Mouse (Mus musculus) adrenal gland, postnatal 36 days (tissue): ENCODE measurements around the gene Pycr1. TPM values are rescaled to one million over a fixed set of nuclear protein-coding genes. Genes with fewer than 3 reads are reported as not detected.
A peak's percentile ranks its signal among the peaks of the same experiment; 100 is the strongest.

ENCODE experiments used
- DNase-seq, 2 experiments: peaks; one replicate each; pipeline ENCODE4 v3.0.0; 2021; ENCODE audit warnings: mixed read lengths in 1 of 2
- total RNA-seq, 2 experiments: library from RNA; stranded (reverse); gene quantifications; 2 replicates each; pipeline ENCODE4 v1.2.3; 2021

The Pycr1 gene
- total RNA-seq, 2 experiments from 2014 or later, result 1.1 to 1.5 TPM

DNA sequence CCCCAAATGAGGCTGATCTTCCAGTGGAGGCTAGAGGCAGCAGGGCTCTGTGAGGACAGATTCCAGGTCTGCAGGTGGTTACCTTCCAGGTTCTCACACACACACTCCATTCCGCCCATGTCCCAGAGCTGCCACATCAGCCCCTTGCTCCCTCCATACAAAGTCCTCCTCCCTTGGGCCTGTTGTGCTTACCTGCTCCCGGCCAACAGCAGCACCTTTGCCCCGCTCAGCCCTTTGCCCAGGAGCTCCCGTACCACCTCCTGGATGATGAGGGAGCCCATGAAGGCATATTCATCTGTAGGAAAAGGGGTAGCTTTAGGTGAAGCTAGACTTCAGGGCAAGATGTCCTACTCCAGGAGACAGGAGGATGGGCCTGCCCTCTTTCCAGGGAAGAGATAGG is 13.7 kb upstream of the Pycr1 start:
- DNase-seq, result no peak

DNA sequence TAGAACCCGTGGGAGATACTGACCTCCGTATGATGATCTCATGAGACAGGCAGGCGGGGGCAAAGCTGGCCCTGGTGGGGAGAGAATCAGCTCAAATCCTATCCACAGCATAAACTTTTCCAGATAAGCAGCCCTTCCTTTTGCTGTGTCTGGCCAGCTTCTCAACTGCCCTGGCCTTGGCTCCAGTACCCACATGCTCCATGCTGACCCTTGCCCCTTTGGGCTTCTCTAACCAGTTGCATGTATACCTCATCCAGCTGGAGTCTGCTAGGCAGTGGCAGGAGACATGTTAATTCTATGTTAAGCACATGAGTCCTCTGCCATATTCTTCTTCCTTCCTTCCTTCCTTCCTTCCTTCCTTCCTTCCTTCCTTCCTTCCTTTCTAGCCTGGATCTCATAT is 11.2 kb upstream of the Pycr1 start:
- no peak for DNase-seq

- DNase-seq, result no peak
Observed at GRCm38 (mm10) chr11:120651872-120652271, 8.3 kb upstream of the Pycr1 start.

- DNase-seq, result peak in 1 of 2 experiments; percentile 38
Observed at GRCm38 (mm10) chr11:120648001-120648476, 4.5 kb upstream of the Pycr1 start, which contains the start of gene Myadml2. Gene Myadml2, minus strand, starts transcription at chr11:120648158.

- no peak for DNase-seq
Observed at GRCm38 (mm10) chr11:120647047-120647830, 3.7 kb upstream of the Pycr1 start.

GRCm38 (mm10) chr11:120642939-120643600 is 499 bp downstream of the Pycr1 start:
- DNase-seq, result peak in 1 of 2 experiments; percentile 29

DNA sequence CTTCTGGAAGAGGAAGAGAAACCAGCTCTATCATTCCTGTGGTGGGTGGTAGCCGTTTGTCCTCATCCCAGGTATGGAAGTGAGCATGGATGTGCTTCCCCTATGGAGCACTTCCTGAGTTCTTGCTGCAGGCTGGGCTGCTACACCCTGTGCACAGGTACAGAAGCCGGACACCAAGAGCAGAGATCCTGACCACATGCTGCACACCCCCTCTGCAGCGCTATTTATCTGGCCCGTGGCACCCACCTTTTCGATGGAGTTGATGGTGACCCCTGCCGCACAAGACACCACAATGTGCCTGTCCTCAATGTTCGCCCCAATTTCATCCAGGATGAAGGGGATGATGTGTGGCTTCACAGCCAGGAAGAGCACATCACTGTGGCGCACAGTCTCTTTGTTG is 1.7 kb downstream of the Pycr1 start:
- DNase-seq, result no peak

DNA sequence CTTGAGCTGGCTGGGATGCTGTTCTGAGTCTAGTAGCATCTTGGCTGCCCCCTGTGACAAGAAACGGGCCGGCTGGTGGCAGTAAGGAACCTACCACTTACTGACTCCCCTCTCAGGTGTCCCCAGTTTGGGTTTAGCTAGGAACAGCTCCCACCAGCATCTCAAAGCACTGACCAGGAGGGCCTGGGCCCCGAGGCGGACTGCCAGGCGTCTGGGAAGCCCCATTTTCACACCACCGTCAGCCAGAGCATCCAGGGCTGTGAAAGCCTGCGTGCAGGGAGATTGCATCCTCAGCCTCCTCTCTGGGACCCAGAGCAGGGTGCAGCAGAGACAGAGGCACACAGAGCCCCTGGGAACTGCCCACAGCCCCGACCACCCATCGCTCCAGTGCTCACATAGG is 2.3 kb downstream of the Pycr1 start:
- no peak for DNase-seq

DNA sequence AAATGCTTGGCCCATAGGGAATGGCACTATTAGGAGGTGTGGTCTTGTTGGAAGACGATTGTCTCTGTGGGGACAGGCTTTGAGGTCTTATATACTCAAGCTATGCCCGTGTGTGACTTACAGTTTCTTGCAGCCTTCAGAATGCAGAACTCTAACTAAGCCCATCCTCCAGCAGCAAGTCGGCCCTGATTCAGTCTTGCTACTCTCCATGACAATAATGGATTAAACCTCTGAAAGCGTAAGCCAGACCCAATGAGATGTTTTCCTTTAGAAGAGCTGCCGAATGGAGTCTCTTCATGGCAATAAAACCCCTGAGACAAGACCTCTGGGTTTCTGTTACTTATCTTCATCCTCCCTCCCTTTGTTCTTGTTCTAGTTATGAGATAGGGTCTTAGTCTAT is 8.8 kb downstream of the Pycr1 start:
- no peak for DNase-seq

DNA sequence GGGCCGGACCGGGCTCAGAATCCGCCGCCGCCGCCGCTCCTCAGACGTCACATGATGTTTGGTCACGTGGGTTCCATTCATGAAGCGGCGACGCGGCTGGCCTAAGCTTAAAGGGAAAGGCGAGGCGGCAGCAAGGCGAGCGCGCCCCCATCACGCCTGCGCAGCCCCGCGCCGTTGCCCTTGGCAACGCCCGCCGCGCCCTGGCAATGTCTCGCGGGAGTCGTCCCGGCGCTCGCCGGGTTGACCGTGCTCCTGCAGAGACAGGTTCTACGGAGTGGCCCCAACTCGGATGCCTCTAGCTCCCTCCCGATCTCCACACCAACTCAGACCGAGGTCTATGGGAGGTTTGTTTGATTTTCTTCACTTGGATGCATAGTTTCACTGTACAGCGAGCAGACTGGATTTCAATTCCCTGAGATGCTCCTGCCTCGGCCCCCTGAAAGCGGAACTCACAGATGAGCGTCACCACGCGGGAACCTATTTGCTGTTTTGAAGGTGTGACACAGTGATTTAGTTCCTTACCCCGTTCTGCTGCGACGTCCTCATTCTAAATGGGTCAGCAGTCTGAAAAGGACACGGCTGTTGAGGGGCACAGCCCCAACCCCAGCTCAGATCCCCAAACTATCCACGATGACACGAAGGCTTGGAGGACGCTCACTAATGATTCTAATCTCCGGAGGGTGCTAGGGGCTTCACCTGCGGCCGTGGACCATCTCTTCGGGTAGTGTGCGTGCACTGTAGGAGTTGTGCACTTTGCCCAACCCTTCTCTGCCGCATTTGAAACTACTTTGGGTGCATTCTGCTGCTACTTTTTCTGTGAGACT is 9.8 kb downstream of the Pycr1 start, which contains the start of gene Mafg:
Gene Mafg, minus strand, starts transcription at position 81 of the 824 bp plus-strand sequence.
- peak; percentile 95 for DNase-seq

GRCm38 (mm10) chr11:120632559-120633519 is 10.7 kb downstream of the Pycr1 start:
- DNase-seq, result peak; percentile 90 to 92

- DNase-seq, result no peak
Observed at GRCm38 (mm10) chr11:120631726-120632448, 11.7 kb downstream of the Pycr1 start.

DNA sequence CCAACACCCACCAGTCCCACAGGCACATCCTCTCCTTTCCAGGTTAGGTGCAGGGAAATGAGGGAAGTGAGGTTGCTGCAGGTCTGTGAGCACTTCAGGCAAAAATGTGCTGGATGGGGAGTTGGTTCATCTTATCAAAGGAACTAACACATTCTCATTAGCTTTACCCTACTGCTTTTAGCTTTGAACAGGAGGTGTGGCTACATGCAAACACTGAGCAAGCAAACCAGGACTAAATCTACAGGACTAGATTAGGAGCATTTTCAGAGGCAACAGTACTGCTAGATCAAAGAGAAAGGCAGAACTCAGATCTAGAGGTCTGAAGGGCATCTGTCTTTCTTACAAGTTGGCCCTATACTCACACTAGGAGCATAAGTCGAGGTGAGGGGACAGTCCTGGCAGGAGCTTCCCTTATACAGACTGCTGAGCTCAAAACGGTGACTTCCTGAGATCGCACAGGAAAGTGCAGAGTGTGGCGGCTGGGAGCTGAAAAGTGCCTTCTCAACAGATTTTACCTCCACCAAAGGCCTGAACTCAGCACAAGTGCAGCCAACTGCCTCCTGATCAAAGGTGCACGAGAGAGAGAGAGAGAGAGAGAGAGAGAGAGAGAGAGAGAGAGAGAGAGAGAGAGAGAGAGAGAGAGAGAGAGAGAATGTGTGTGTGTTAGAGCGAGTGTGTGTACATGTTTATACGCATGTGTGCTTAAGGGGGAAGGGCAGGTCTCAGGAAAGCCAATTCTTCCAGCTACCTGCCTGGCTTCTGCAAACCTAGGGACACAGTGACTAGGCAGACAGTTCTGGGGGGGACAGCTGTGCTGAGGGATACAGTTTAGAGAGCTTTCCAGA is 12.5 kb downstream of the Pycr1 start:
- DNase-seq, result no peak

DNA sequence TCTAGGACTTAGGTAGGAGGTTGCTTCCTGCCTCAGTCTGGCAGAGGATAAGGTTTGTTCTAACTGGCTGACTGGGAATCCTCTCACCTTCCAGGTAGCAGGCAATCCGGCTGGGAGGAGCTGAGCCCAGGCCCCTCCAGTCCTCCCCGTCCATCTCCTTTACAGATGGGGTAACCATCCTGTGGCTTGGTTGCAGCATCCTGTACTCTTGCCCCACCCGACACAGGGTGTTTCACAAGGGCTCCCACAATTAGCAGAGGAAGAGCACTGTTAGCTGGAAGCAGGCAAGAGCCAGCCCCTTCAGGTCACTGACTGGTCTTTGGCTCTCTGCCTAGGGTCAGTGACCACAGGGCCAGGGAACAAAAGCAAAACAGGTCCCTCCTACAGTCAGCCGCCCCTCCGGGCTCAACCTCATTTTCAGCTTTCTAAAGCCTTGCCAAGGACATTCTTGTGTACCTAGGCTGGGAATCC is 13.1 kb downstream of the Pycr1 start:
- peak; percentile 63 to 73 for DNase-seq

DNA sequence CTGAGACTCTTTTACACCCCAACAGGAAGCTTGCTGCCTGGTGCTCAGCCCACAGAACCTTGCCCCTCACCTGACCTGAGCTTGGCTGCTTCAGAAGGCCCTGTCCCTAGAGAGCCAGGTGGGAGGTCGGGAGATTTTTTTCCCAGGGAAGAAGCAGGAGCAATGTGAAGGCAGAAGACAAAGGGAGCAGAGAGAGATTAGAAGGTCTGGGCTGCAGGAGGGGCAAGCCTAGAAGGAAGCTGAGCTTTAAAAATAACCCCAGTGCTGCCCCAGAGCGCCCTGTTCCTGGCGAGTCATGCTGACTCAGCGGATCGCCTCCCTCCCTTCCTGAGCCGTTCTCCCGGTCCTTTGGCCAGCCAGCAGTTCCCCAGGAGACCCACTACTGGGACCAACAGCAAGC is 13.7 kb downstream of the Pycr1 start:
- DNase-seq, result peak; percentile 69 to 83

DNA sequence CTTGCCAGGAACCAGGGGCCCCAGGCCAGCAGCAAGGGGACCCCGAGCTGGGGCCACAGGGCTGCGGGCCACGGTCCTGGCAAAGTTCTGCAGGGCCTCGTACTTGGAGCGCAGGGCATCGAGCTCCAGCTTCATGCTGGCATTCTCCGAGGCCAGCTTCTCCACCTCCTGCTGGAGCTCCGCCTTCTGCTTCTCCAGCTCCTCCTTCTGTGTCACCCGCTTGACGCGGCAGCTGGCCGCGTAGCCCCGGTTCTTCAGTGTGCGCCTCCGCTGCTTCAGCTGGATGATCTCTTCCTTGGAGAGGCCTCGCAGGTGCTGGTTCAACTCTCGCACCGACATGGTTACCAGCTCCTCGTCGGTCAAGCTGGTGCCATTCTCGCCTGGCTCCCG is 14.2 kb downstream of the Pycr1 start:
- peak; percentile 66 to 73 for DNase-seq

DNA sequence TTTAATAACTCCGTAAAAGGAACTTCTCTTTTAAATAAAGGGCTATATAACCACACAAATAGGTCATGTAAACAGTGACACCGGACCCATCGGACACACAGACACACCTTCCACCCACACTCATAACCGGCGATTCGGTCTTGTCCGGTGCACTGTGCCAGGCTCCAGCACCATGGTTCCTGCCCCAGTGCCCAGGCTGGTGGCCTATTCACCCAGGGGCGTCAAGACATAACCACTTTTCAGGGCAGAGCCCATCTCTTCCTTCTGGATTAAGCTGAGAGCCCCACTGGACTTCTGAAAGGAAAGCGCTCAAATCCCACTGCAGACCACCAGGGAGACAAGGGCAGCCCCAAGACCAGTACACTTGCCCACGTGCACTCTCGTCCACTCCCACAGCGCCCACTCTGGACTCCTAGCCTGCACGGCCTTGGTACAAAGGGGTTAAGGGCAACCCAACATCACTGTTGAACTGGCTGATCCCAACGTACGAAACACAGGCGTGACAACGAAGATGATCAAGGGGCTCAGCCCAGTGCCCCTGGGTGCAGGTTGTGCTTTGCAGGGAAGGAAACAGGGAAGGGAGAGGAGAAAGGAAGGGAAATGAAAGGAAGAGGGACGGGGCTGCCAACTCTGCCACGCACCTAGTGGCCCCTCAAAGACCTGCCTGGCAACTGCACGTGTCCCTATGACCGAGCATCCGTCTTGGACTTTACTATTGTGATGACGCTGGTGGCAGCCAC is 14.8 kb downstream of the Pycr1 start:
- DNase-seq, result no peak

- no peak for DNase-seq
Observed at GRCm38 (mm10) chr11:120627468-120628300, 15.9 kb downstream of the Pycr1 start.
